Mouse (Mus musculus) cerebellum, adult 8-10 months (tissue): ENCODE results near the gene Trip10.

Experiments used
- DNase-seq: peaks from one replicate; pipeline ENCODE4 v3.0.0; 2022

The Trip10 gene

GRCm38 (mm10) chr17:57295935-57296334 is 46.7 kb downstream of the Trip10 start:
- DNase-seq, result no peak

DNA sequence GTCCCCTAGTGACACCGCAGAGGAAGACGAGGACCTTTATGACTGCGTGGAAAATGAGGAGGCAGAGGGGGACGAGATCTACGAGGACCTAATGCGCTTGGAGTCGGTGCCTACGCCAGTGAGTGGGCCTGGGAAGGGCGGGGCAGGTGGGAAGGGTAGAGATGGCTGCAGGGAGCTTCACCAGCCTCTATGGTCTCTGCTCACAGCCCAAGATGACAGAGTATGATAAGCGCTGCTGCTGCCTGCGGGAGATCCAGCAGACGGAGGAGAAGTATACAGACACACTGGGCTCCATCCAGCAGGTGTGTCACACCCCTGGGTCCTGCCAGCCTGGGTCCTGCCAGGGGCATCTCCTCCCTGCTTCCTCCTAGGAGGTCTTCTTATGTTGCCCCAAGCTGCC is 47.8 kb downstream of the Trip10 start:
- no peak for DNase-seq

- DNase-seq, result no peak
Measured at GRCm38 (mm10) chr17:57305593-57305992, 56.3 kb downstream of the Trip10 start.

- no peak for DNase-seq
Measured at GRCm38 (mm10) chr17:57307074-57307473, 57.8 kb downstream of the Trip10 start.

DNA sequence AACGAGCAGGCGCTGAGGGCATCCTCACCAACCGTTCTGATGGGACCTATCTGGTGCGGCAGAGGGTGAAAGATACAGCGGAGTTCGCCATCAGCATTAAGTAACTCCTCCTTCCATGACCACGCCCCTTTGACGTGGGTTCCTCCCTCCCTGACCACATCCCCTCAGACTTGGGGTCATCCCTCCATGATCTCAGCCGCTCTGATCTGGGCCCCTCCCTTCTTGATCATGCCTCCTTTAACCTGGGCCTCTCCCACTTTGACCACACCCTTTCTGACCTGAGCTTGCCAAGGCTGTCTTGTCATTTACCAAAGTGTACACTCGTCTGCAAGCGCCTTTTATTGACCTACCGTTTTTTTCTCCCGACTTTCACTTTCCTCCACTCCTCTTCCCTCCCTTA is 62.5 kb downstream of the Trip10 start:
- DNase-seq, result no peak
